In genomic region chr9:59666813-59667212, GRCm38 (mm10) we compare ENCODE assay signal across 21 mouse cellular contexts. TPM values are rescaled to one million over a fixed set of nuclear protein-coding genes. Genes with fewer than 3 reads are reported as not detected.
DNase-seq lines count a peak whose midpoint lies in the region; ATAC-seq and TF ChIP-seq lines count a peak whose summit lies in the region.
"Had no signal": no experiment of that assay in that cellular context is flagged by ENCODE, and none has a peak within 500 bp of the region (broad histone marks: within the 10 kb centered on the region; RNA-seq: fewer than 3 reads in every experiment).

No protein-coding gene starts in this region.

- H3K36me3 ChIP-seq in heart, embryonic 11.5 days (ENCODE audit: control insufficient read depth, insufficient read depth, low read length) = peaks cover 56% of the 10 kb centered on the region
- H3K36me3 ChIP-seq in MEL (ENCODE audit: control insufficient read depth in 1 of 2, insufficient read depth in 2 of 2, low read length in 2 of 2) = peaks cover 24 to 30% of the 10 kb centered on the region in 2 experiments
- peaks cover 71% of the 10 kb centered on the region for H3K36me3 ChIP-seq in heart, postnatal 0 days (replicated peaks; ENCODE audit: control insufficient read depth, insufficient read depth, low read length)

- no peak for TF ChIP-seq EP300 in MEL (IDR thresholded peaks at IDR 0.05; ENCODE audit: low read depth in 1 of 2, low read length in 2 of 2)
- TF ChIP-seq EP300 in heart, postnatal 0 days (IDR thresholded peaks at IDR 0.05; ENCODE audit: low read depth) = no peak

- peaks cover 38% of the 10 kb centered on the region for H3K4me1 ChIP-seq in heart, embryonic 11.5 days (ENCODE audit: control insufficient read depth, insufficient read depth, low read length)
- H3K4me1 ChIP-seq in MEL (ENCODE audit: control insufficient read depth in 1 of 2, insufficient read depth in 2 of 2, low read length in 2 of 2) = peaks cover 0 to 13% of the 10 kb centered on the region in 2 experiments; a peak in 3 of 4 replicates
- H3K4me1 ChIP-seq in heart, postnatal 0 days (ENCODE audit: control insufficient read depth, insufficient read depth) = peaks cover 38% of the 10 kb centered on the region
- H3K4me1 ChIP-seq: embryonic facial prominence, embryonic 13.5 days had no signal

- H3K9ac ChIP-seq in heart, embryonic 11.5 days (ENCODE audit: low read depth, low read length) = no peak overlapping the region
- H3K9ac ChIP-seq in MEL (ENCODE audit: control insufficient read depth, low read depth, low read length, poor library complexity, severe bottlenecking) = no peak overlapping the region
- no peak overlapping the region for H3K9ac ChIP-seq in heart, postnatal 0 days (replicated peaks; ENCODE audit: low read depth, low read length)
- H3K9ac ChIP-seq: embryonic facial prominence, embryonic 13.5 days; forebrain, embryonic 13.5 days; hindbrain, embryonic 15.5 days; limb, embryonic 12.5 days; liver, postnatal 0 days had no signal

- no peaks in the 10 kb centered on the region for H3K9me3 ChIP-seq in heart, embryonic 11.5 days (replicated peaks; ENCODE audit: control insufficient read depth, low read length)
- H3K9me3 ChIP-seq in MEL (replicated peaks; ENCODE audit: insufficient read depth, low read length) = no peaks in the 10 kb centered on the region
- H3K9me3 ChIP-seq in heart, postnatal 0 days (replicated peaks; ENCODE audit: control insufficient read depth, low read length) = no peaks in the 10 kb centered on the region
- H3K9me3 ChIP-seq: embryonic facial prominence, embryonic 13.5 days; forebrain, embryonic 13.5 days; hindbrain, embryonic 15.5 days; limb, embryonic 12.5 days; midbrain, embryonic 10.5 days had no signal

- no peak for ATAC-seq in heart, embryonic 11.5 days (replicated peaks; ENCODE audit: insufficient number of reproducible peaks, low FRiP score, low TSS enrichment)
- ATAC-seq in heart, postnatal 0 days (ENCODE audit: insufficient read depth, low read depth) = peak; percentile 49
- ATAC-seq: forebrain, embryonic 13.5 days; liver, postnatal 0 days had no signal

- 55% methylated on average over 1 of the region's 1 CpGs for WGBS in heart, embryonic 11.5 days (ENCODE audit: insufficient replicate concordance)
- WGBS in heart, postnatal 0 days = 24% methylated on average over 1 of the region's 1 CpGs

- no peak for DNase-seq in heart, postnatal 25 days (ENCODE audit: low spot score)
- DNase-seq in layer of hippocampus, adult 2 months (ENCODE audit: low spot score in 2 of 2) = no peak
- no peak for DNase-seq in layer of hippocampus, adult 18-20 months (ENCODE audit: low spot score in 2 of 2)
- peak; percentile 24 for DNase-seq in MEL (ENCODE audit: low read depth, low spot score)
- DNase-seq in heart, postnatal 0 days (ENCODE audit: low spot score) = no peak
- DNase-seq in MN1 (ENCODE audit: low spot score) = no peak
- DNase-seq: embryo, embryonic 11 days; gastrocnemius, postnatal 10 days; kidney, adult 2 months; liver, postnatal 0 days; lung, postnatal 10 days; thymus, postnatal 14 days had no signal

- H3K4me2 ChIP-seq in heart, embryonic 11.5 days = no peak overlapping the region
- no peak overlapping the region for H3K4me2 ChIP-seq in heart, postnatal 0 days (ENCODE audit: low read depth, low read length)
- H3K4me2 ChIP-seq: embryonic facial prominence, embryonic 13.5 days; forebrain, embryonic 13.5 days; hindbrain, embryonic 15.5 days; limb, embryonic 12.5 days; liver, embryonic 11.5 days had no signal

- no peak; a peak in 1 of 4 replicates for TF ChIP-seq POLR2A in MEL (IDR thresholded peaks at IDR 0.05; ENCODE audit: control insufficient read depth in 1 of 2, insufficient read depth in 1 of 2, low read depth in 1 of 2, low read length in 2 of 2, poor library complexity in 1 of 2)

- no peak for TF ChIP-seq RAD21 in MEL (IDR thresholded peaks at IDR 0.05; ENCODE audit: low read depth, low read length)

- no peak overlapping the region for H3K4me3 ChIP-seq in heart, embryonic 11.5 days (ENCODE audit: low read depth, low read length)
- H3K4me3 ChIP-seq in layer of hippocampus, adult 2 months = no peak overlapping the region
- no peak overlapping the region for H3K4me3 ChIP-seq in MEL (ENCODE audit: control insufficient read depth in 1 of 2, insufficient read depth in 1 of 2, low read depth in 2 of 2, low read length in 2 of 2)
- no peak overlapping the region for H3K4me3 ChIP-seq in heart, postnatal 0 days (ENCODE audit: low read depth, low read length)
- H3K4me3 ChIP-seq: embryonic facial prominence, embryonic 13.5 days; erythroblast, embryonic 14.5 days; forebrain, embryonic 13.5 days; hindbrain, embryonic 15.5 days; limb, embryonic 12.5 days; midbrain, embryonic 10.5 days had no signal

- H3K27ac ChIP-seq in heart, embryonic 11.5 days (ENCODE audit: low read depth, low read length) = peak overlapping the region; percentile 66
- H3K27ac ChIP-seq in layer of hippocampus, adult 2 months = peak overlapping the region; percentile 86
- no peak overlapping the region for H3K27ac ChIP-seq in MEL (ENCODE audit: control insufficient read depth, low read depth, low read length)
- peak overlapping the region; percentile 71 for H3K27ac ChIP-seq in heart, postnatal 0 days (ENCODE audit: low read depth)
- H3K27ac ChIP-seq: embryonic facial prominence, embryonic 13.5 days; forebrain, embryonic 13.5 days; hindbrain, embryonic 15.5 days; kidney, postnatal 0 days; limb, embryonic 12.5 days; midbrain, embryonic 10.5 days had no signal

- H3K27me3 ChIP-seq in heart, embryonic 11.5 days (ENCODE audit: control insufficient read depth, insufficient read depth, low read length) = no peaks in the 10 kb centered on the region
- H3K27me3 ChIP-seq in MEL (ENCODE audit: control insufficient read depth in 1 of 2, insufficient read depth in 2 of 2, low read length in 2 of 2) = no peaks in the 10 kb centered on the region
- no peaks in the 10 kb centered on the region for H3K27me3 ChIP-seq in heart, postnatal 0 days (ENCODE audit: control insufficient read depth, insufficient read depth, low read length)
- H3K27me3 ChIP-seq: embryonic facial prominence, embryonic 13.5 days; forebrain, embryonic 13.5 days; hindbrain, embryonic 15.5 days; limb, embryonic 12.5 days had no signal

- TF ChIP-seq CTCF in layer of hippocampus, adult 2 months (conservative IDR thresholded peaks at IDR 0.05) = no peak
- no peak for TF ChIP-seq CTCF in MEL (IDR thresholded peaks at IDR 0.05 in 2 of 3, conservative IDR thresholded peaks at IDR 0.05 in 1 of 3; ENCODE audit: control insufficient read depth in 1 of 3, insufficient read depth in 1 of 3, low read depth in 2 of 3, low read length in 3 of 3, poor library complexity in 1 of 3, severe bottlenecking in 1 of 3)
- TF ChIP-seq CTCF in heart, postnatal 0 days (IDR thresholded peaks at IDR 0.05; ENCODE audit: low read depth) = no peak

- intact Hi-C loops in heart, postnatal 25 days (cut with DNase I) = no loop called here

- H3K79me2 ChIP-seq in MEL (ENCODE audit: control insufficient read depth, insufficient read depth, low read length, poor library complexity) = peaks cover 21% of the 10 kb centered on the region

TF ChIP-seq in MEL, 35 proteins besides CTCF, POLR2A, EP300 and RAD21:
- no peak for TF ChIP-seq ZC3H11A (IDR thresholded peaks at IDR 0.05; ENCODE audit: low read depth, low read length)
TF ChIP-seq in MEL: peak in this region for 0.

RNA-seq across cellular contexts. Expression of gene Pkm, which starts 10.6 kb away (rescaled TPM):
- 1,555 and 1,889 TPM in 2 replicates for polyA plus RNA-seq in heart, embryonic 11.5 days (2014; fragmentation: Nextera tagmentation; extraction: Ambion mirVana)
- total RNA-seq in heart, postnatal 25 days (2021) = 1,000 to 10,000 TPM; 1,181 to 1,232 TPM
- 1,000 to 10,000 TPM; 1,301 to 1,421 TPM for total RNA-seq in layer of hippocampus, adult 2 months (2021)
- 1,000 to 10,000 TPM; 1,476 to 1,478 TPM for total RNA-seq in layer of hippocampus, adult 18-20 months (2021)
- total RNA-seq in MEL (2012; rRNA removed) = 710 and 1,836 TPM in 2 replicates
- polyA plus RNA-seq in MEL (2012; ENCODE audit: insufficient read depth in 1 of 2, insufficient read length in 2 of 2, low read depth in 1 of 2, low replicate concordance in 2 of 2, missing spikeins in 1 of 2) = 1,000 to 10,000 TPM in 1 of 2 experiments, 10 to 100 TPM in 1; 71.6 to 2,746 TPM
- 1,588 and 1,940 TPM in 2 replicates for total RNA-seq in heart, postnatal 0 days (2014; rRNA removed; ENCODE audit: low replicate concordance)
- 1,219 and 1,312 TPM in 2 replicates for polyA plus RNA-seq in heart, postnatal 0 days (2015; fragmentation: Nextera tagmentation; extraction: Ambion mirVana)

RNA-seq across cellular contexts. Expression of gene Gramd2, which starts 13.1 kb away (rescaled TPM):
- 0.14 and 0.31 TPM in 2 replicates for polyA plus RNA-seq in heart, embryonic 11.5 days (2014; fragmentation: Nextera tagmentation; extraction: Ambion mirVana)
- total RNA-seq in heart, postnatal 25 days (2021) = not detected
- total RNA-seq in layer of hippocampus, adult 2 months (2021) = 1 to 10 TPM; 5.7 to 7.5 TPM
- 1 to 10 TPM; 5.3 to 5.8 TPM for total RNA-seq in layer of hippocampus, adult 18-20 months (2021)
- not detected in 2 replicates for total RNA-seq in MEL (2012; rRNA removed)
- polyA plus RNA-seq in MEL (2012; ENCODE audit: insufficient read depth in 1 of 2, insufficient read length in 2 of 2, low read depth in 1 of 2, low replicate concordance in 2 of 2, missing spikeins in 1 of 2) = under 1 TPM in 1 of 2 experiments, not detected in 1; 0.04 TPM
- not detected in 2 replicates for total RNA-seq in heart, postnatal 0 days (2014; rRNA removed; ENCODE audit: low replicate concordance)
- 0.15 and 0.16 TPM in 2 replicates for polyA plus RNA-seq in heart, postnatal 0 days (2015; fragmentation: Nextera tagmentation; extraction: Ambion mirVana)
- polyA plus RNA-seq: erythroblast, embryonic 14.5 days had no signal

RNA-seq across cellular contexts. Expression of gene Parp6, which starts 49.7 kb away (rescaled TPM):
- polyA plus RNA-seq in heart, embryonic 11.5 days (2014; fragmentation: Nextera tagmentation; extraction: Ambion mirVana) = 19.2 and 21.7 TPM in 2 replicates
- 10 to 100 TPM; 17.9 to 20.2 TPM for total RNA-seq in heart, postnatal 25 days (2021)
- total RNA-seq in layer of hippocampus, adult 2 months (2021) = 100 to 1,000 TPM; 129 to 132 TPM
- total RNA-seq in layer of hippocampus, adult 18-20 months (2021) = 100 to 1,000 TPM; 115 to 120 TPM
- total RNA-seq in MEL (2012; rRNA removed) = 5.9 and 6.4 TPM in 2 replicates
- 10 to 100 TPM in 1 of 2 experiments, not detected in 1; 13.8 TPM for polyA plus RNA-seq in MEL (2012; ENCODE audit: insufficient read depth in 1 of 2, insufficient read length in 2 of 2, low read depth in 1 of 2, low replicate concordance in 2 of 2, missing spikeins in 1 of 2)
- 22.5 and 32.7 TPM in 2 replicates for total RNA-seq in heart, postnatal 0 days (2014; rRNA removed; ENCODE audit: low replicate concordance)
- polyA plus RNA-seq in heart, postnatal 0 days (2015; fragmentation: Nextera tagmentation; extraction: Ambion mirVana) = 13.7 and 14.4 TPM in 2 replicates
